Mouse (Mus musculus): ENCODE measurements around the gene Olfr1434. TPM values are rescaled to one million over a fixed set of nuclear protein-coding genes. Genes with fewer than 3 reads are reported as not detected.
"Not testable (repeated sequence)": the region's sequence is repeated elsewhere in the genome, so short reads cannot be mapped to it uniquely, and the experiment has no call there.

Gene Olfr1434
- not detected in 2 replicates for polyA plus RNA-seq (2015; fragmentation: Nextera tagmentation; extraction: Ambion mirVana)

DNA sequence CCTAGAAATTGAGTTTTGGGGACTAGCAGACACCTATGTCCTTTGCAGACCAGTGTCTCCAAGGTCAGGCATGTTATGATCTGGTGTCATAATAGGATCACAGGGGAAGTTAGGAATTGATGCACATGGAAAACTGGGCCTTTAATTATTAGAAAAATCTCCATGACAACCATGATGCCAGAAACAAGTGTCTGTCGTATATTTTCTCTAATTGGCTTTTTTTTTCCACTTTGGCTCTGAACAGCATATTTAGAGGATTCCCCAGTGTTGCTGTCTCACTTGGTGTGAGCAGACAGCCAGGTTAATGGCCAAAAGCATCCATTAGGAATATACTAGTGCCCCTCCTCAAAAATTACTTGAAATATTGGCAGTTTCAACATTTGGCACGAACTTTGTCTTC, at the start of gene Olfr1434:
TSS of gene Olfr1434 (plus strand) at position 301 of the 400 bp plus-strand sequence.
- H3K4me2 ChIP-seq = no peak within 1 kb of the TSS
- H3K27me3 ChIP-seq = no peaks in the 10 kb centered on the region
- 53% methylated on average over 2 of the region's 2 CpGs for WGBS (ENCODE audit: insufficient replicate concordance)
- no peak for ATAC-seq (ENCODE audit: insufficient read depth)
- no peak within 1 kb of the TSS for H3K27ac ChIP-seq (replicated peaks)
- no peaks in the 10 kb centered on the region for H3K4me1 ChIP-seq (replicated peaks)
- H3K9ac ChIP-seq = no peak within 1 kb of the TSS
- H3K36me3 ChIP-seq (replicated peaks) = no peaks in the 10 kb centered on the region
- no peak within 1 kb of the TSS for H3K4me3 ChIP-seq (replicated peaks)
- H3K9me3 ChIP-seq (replicated peaks) = no peaks in the 10 kb centered on the region

DNA sequence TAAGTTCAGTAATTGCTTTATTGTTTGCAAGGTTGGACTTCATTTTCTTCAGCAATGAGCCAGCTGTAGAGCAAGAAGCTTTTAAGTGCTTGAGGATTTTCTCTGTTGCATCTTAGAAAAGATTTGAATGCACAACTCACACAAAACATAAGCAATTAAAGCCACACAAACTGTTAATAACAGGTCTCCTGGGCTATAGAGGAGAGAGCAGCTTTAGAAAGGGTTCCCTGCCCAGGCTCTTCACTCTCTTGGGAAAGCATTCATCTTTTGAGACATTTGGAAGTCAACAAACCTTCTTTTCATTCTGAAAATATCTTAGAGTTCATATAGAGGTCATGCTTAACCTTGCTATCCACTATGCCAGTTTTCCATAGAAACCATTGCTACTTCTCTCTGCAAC, 47.2 kb upstream of the Olfr1434 start, which contains the start of gene Olfr1432:
TSS of gene Olfr1432 (minus strand) at position 101 of the 400 bp plus-strand sequence.
- H3K9ac ChIP-seq; ATAC-seq (ENCODE audit: insufficient read depth): not testable (repeated sequence)

GRCm38 (mm10) chr19:12241559-12241958, 38.1 kb upstream of the Olfr1434 start, which contains the start of gene Olfr262:
Olfr262 (minus strand) TSS chr19:12241659.
- WGBS (ENCODE audit: insufficient replicate concordance) = 39% methylated on average over 1 of the region's 1 CpGs
- Histone ChIP-seq H3K27ac (replicated peaks) (no peak within 1 kb of the TSS), H3K4me2 (no peak within 1 kb of the TSS), H3K9ac (no peak within 1 kb of the TSS), H3K9me3 (replicated peaks) (no peaks in the 10 kb centered on the region), H3K27me3 (no peaks in the 10 kb centered on the region), H3K36me3 (replicated peaks) (no peaks in the 10 kb centered on the region), H3K4me3 (replicated peaks) (no peak within 1 kb of the TSS), H3K4me1 (replicated peaks) (no peaks in the 10 kb centered on the region)
- ATAC-seq (ENCODE audit: insufficient read depth) = no peak

More for the DNA sequence above, 47.2 kb upstream of the Olfr1434 start, which contains the start of gene Olfr1432:
- not testable (repeated sequence) for H3K4me3 ChIP-seq (replicated peaks); H3K4me2 ChIP-seq; H3K27me3 ChIP-seq; H3K4me1 ChIP-seq (replicated peaks); H3K36me3 ChIP-seq (replicated peaks); H3K27ac ChIP-seq (replicated peaks); H3K9me3 ChIP-seq (replicated peaks)

GRCm38 (mm10) chr19:12260732-12261131, 18.9 kb upstream of the Olfr1434 start, which contains the start of gene Olfr235:
Olfr235 (plus strand) TSS chr19:12261032.
- Histone ChIP-seq H3K4me3 (replicated peaks) (no peak within 1 kb of the TSS), H3K27me3 (no peaks in the 10 kb centered on the region), H3K9me3 (replicated peaks) (no peaks in the 10 kb centered on the region), H3K36me3 (replicated peaks) (no peaks in the 10 kb centered on the region), H3K9ac (no peak within 1 kb of the TSS), H3K4me2 (no peak within 1 kb of the TSS), H3K27ac (replicated peaks) (no peak within 1 kb of the TSS), H3K4me1 (replicated peaks) (no peaks in the 10 kb centered on the region)
- 26% methylated on average over 1 of the region's 1 CpGs for WGBS (ENCODE audit: insufficient replicate concordance)
- no peak for ATAC-seq (ENCODE audit: insufficient read depth)

DNA sequence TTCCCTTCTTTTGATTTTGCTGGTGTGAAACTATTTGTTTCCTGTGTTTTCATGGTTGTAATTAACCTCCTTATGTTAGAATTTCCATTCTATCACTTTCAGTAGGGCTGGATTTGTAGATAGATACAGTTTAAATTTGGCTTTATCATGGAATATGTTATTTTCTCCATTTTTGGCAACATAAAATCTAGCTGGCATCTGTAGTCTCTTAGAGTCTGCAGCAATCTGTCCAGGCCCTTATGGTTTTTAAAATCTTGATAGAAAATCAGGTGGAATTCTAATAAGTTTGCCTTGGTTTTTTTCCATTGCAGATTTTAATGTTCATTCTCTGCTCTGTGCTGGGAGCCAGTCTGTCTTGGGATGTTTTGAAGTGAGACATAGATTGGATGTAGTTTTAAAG, 13.3 kb downstream of the Olfr1434 start:
- Histone ChIP-seq H3K4me3 (replicated peaks) (no peak overlapping the region), H3K27me3 (no peaks in the 10 kb centered on the region), H3K9ac (no peak overlapping the region), H3K9me3 (replicated peaks) (no peaks in the 10 kb centered on the region), H3K36me3 (replicated peaks) (no peaks in the 10 kb centered on the region), H3K4me1 (replicated peaks) (no peaks in the 10 kb centered on the region), H3K27ac (replicated peaks) (no peak overlapping the region), H3K4me2 (no peak overlapping the region)
- ATAC-seq (ENCODE audit: insufficient read depth) = no peak

- not testable (repeated sequence) for H3K27ac ChIP-seq (replicated peaks); H3K4me2 ChIP-seq; H3K9ac ChIP-seq; H3K36me3 ChIP-seq (replicated peaks); H3K4me1 ChIP-seq (replicated peaks); H3K27me3 ChIP-seq; ATAC-seq (ENCODE audit: insufficient read depth); H3K4me3 ChIP-seq (replicated peaks); H3K9me3 ChIP-seq (replicated peaks)
- WGBS (ENCODE audit: insufficient replicate concordance) = 41% methylated on average over 1 of the region's 1 CpGs
These were observed 19.4 kb downstream of the Olfr1434 start, which contains the start of gene Olfr1436 for GRCm38 (mm10) chr19:12299030-12299429. Olfr1436 (minus strand) TSS chr19:12299130.

DNA sequence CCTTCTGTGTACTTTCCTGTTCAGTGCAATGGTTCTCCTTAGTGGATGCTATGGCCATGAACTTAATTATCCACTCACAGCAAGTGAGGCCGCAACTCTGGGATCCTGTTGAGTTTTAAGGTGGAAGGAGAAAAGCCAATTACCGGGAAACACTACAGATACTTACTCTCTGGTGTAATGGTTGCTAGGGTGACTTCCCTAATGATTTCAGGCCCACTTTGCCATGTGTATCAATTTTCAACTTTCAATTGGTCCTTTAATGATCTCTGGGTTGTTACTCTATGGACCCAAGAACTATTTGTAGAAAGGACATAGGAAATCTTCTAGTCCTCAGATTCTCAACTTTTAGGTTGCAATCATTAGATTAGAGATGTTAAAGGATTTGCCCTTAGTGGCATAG, 45.3 kb downstream of the Olfr1434 start, which contains the start of gene Olfr1437:
TSS of gene Olfr1437 (minus strand) at position 101 of the 400 bp plus-strand sequence.
- Histone ChIP-seq H3K27ac (replicated peaks) (no peak within 1 kb of the TSS), H3K9me3 (replicated peaks) (no peaks in the 10 kb centered on the region), H3K36me3 (replicated peaks) (no peaks in the 10 kb centered on the region), H3K9ac (no peak within 1 kb of the TSS), H3K27me3 (no peaks in the 10 kb centered on the region), H3K4me1 (replicated peaks) (no peaks in the 10 kb centered on the region), H3K4me3 (replicated peaks) (no peak within 1 kb of the TSS), H3K4me2 (no peak within 1 kb of the TSS)
- 55% methylated on average over 2 of the region's 2 CpGs for WGBS (ENCODE audit: insufficient replicate concordance)
- ATAC-seq (ENCODE audit: insufficient read depth) = no peak

Other genes starting within 250 kb of the Olfr1434 start
- gene Olfr1423, start 238.5 kb upstream of the Olfr1434 start, polyA plus RNA-seq (2015; fragmentation: Nextera tagmentation; extraction: Ambion mirVana) = 0.01 TPM in 1 of 2 replicates, not detected in the other
- not detected in 2 replicates for gene Olfr1424, start 217.2 kb upstream of the Olfr1434 start, polyA plus RNA-seq (2015; fragmentation: Nextera tagmentation; extraction: Ambion mirVana)
- not detected in 2 replicates for gene Olfr1425, start 202.1 kb upstream of the Olfr1434 start, polyA plus RNA-seq (2015; fragmentation: Nextera tagmentation; extraction: Ambion mirVana)
- not detected in 2 replicates for gene Olfr1426, start 187.8 kb upstream of the Olfr1434 start, polyA plus RNA-seq (2015; fragmentation: Nextera tagmentation; extraction: Ambion mirVana)
- gene Olfr1427, start 176.5 kb upstream of the Olfr1434 start, polyA plus RNA-seq (2015; fragmentation: Nextera tagmentation; extraction: Ambion mirVana) = not detected in 2 replicates
- gene Olfr1428, start 164.0 kb upstream of the Olfr1434 start, polyA plus RNA-seq (2015; fragmentation: Nextera tagmentation; extraction: Ambion mirVana) = not detected in 2 replicates
- gene Olfr76, start 156.7 kb upstream of the Olfr1434 start, polyA plus RNA-seq (2015; fragmentation: Nextera tagmentation; extraction: Ambion mirVana) = not detected in 2 replicates
- not detected in 2 replicates for gene Olfr1555-ps1, start 109.7 kb upstream of the Olfr1434 start, polyA plus RNA-seq (2015; fragmentation: Nextera tagmentation; extraction: Ambion mirVana)
- not detected in 2 replicates for gene Olfr1431, start 79.2 kb upstream of the Olfr1434 start, polyA plus RNA-seq (2015; fragmentation: Nextera tagmentation; extraction: Ambion mirVana)
- not detected in 2 replicates for gene Olfr1432, start 47.3 kb upstream of the Olfr1434 start, polyA plus RNA-seq (2015; fragmentation: Nextera tagmentation; extraction: Ambion mirVana)
- gene Olfr262, start 38.2 kb upstream of the Olfr1434 start, polyA plus RNA-seq (2015; fragmentation: Nextera tagmentation; extraction: Ambion mirVana) = not detected in 2 replicates
- gene Olfr235, start 18.8 kb upstream of the Olfr1434 start, polyA plus RNA-seq (2015; fragmentation: Nextera tagmentation; extraction: Ambion mirVana) = not detected in 2 replicates
- gene Olfr1436, start 19.3 kb downstream of the Olfr1434 start, polyA plus RNA-seq (2015; fragmentation: Nextera tagmentation; extraction: Ambion mirVana) = not detected in 2 replicates
- not detected in 2 replicates for gene Olfr1437, start 45.2 kb downstream of the Olfr1434 start, polyA plus RNA-seq (2015; fragmentation: Nextera tagmentation; extraction: Ambion mirVana)
- not detected in 2 replicates for gene Olfr1438-ps1, start 56.1 kb downstream of the Olfr1434 start, polyA plus RNA-seq (2015; fragmentation: Nextera tagmentation; extraction: Ambion mirVana)
- gene Olfr1440, start 107.4 kb downstream of the Olfr1434 start, polyA plus RNA-seq (2015; fragmentation: Nextera tagmentation; extraction: Ambion mirVana) = not detected in 2 replicates
- not detected in 2 replicates for gene Olfr1441, start 137.6 kb downstream of the Olfr1434 start, polyA plus RNA-seq (2015; fragmentation: Nextera tagmentation; extraction: Ambion mirVana)
- not detected in 2 replicates for gene Pfpl, start 148.1 kb downstream of the Olfr1434 start, polyA plus RNA-seq (2015; fragmentation: Nextera tagmentation; extraction: Ambion mirVana)
- 1.8 and 2.0 TPM in 2 replicates for gene Mpeg1, start 180.9 kb downstream of the Olfr1434 start, polyA plus RNA-seq (2015; fragmentation: Nextera tagmentation; extraction: Ambion mirVana)
- gene Dtx4, start 221.6 kb downstream of the Olfr1434 start, polyA plus RNA-seq (2015; fragmentation: Nextera tagmentation; extraction: Ambion mirVana) = 2.0 and 2.4 TPM in 2 replicates

Measured in liver, embryonic 15.5 days (tissue).